Mouse (Mus musculus) neural tube, embryonic 15.5 days (tissue): ENCODE data around the gene Erbb3. TPM values are rescaled to one million over a fixed set of nuclear protein-coding genes. Genes with fewer than 3 reads are reported as not detected.
"Not testable (repeated sequence)": the region's sequence is repeated elsewhere in the genome, so short reads cannot be mapped to it uniquely, and the experiment has no call there.

Experiments
- ATAC-seq: fragments of 200-750 bp; cut with Nextera tagmentation; 2 replicates; pipeline ENCODE4 v1.8.0; 2017; ENCODE audit warnings: mild to moderate bottlenecking, moderate TSS enrichment, moderate library complexity; ENCODE audit not compliant: low FRiP score
- H3K27ac ChIP-seq: fragments of 300-500 bp; sonication (generic); replicated peaks from 2 replicates; pipeline ENCODE4 v1.5.1; 2015; ENCODE audit warnings: mild to moderate bottlenecking, inconsistent platforms
- H3K27me3 ChIP-seq: fragments of 300-500 bp; sonication (generic); replicated peaks from 2 replicates; pipeline ENCODE4 v1.6.1; 2015; ENCODE audit warnings: inconsistent platforms
- H3K36me3 ChIP-seq: fragments of 300-500 bp; sonication (generic); 2 replicates; pipeline ENCODE4 v1.6.1; 2015; ENCODE audit warnings: inconsistent platforms
- H3K4me1 ChIP-seq: fragments of 300-500 bp; sonication (generic); 2 replicates; pipeline ENCODE4 v1.6.1; 2015; ENCODE audit warnings: inconsistent platforms
- H3K4me2 ChIP-seq: fragments of 300-500 bp; sonication (generic); 2 replicates; pipeline ENCODE4 v1.6.1; 2015; ENCODE audit warnings: inconsistent platforms, mild to moderate bottlenecking, moderate library complexity
- H3K4me3 ChIP-seq: fragments of 300-500 bp; sonication (generic); replicated peaks from 2 replicates; pipeline ENCODE4 v1.5.1; 2015; ENCODE audit warnings: mild to moderate bottlenecking, inconsistent platforms
- H3K9ac ChIP-seq: fragments of 300-500 bp; sonication (generic); replicated peaks from 2 replicates; pipeline ENCODE4 v1.6.1; 2015; ENCODE audit warnings: mild to moderate bottlenecking, inconsistent platforms
- H3K9me3 ChIP-seq: fragments of 300-500 bp; sonication (generic); replicated peaks from 2 replicates; pipeline ENCODE4 v1.6.1; 2016; ENCODE audit warnings: inconsistent platforms
- WGBS: fragments of 180-500 bp; shearing (Covaris S2); methylation state at CpG from one replicate; pipeline ENCODE4 v1.1.7; 2015; ENCODE audit warnings: mixed read lengths; 5-methylcytosine and 5-hydroxymethylcytosine counted together
- polyA plus RNA-seq: library from polyadenylated mRNA; unstranded; fragments of >200 nt; fragmentation: Nextera tagmentation; extraction: Ambion mirVana; gene quantifications from 2 replicates; pipeline ENCODE4 v1.2.1, GENCODE M21; 2015

Gene Erbb3
- polyA plus RNA-seq: 3.1 and 6.6 TPM in 2 replicates

GRCm38 (mm10) chr10:128589464-128590192, at the start of gene Erbb3:
TSS of gene Erbb3 (minus strand) at chr10:128589652.
- no peaks in the 10 kb centered on the region for H3K9me3 ChIP-seq
- H3K4me3 ChIP-seq: peak within 1 kb of the TSS; percentile 56
- H3K27me3 ChIP-seq: peaks cover 41% of the 10 kb centered on the region
- peaks cover 19% of the 10 kb centered on the region for H3K4me1 ChIP-seq
- peak within 1 kb of the TSS; percentile 33; the same call in 1 of the 2 replicates for H3K27ac ChIP-seq
- H3K4me2 ChIP-seq: peak within 1 kb of the TSS; percentile 99
- no peak for ATAC-seq
- WGBS: 0% methylated on average over 43 of the region's 43 CpGs
- no peaks in the 10 kb centered on the region for H3K36me3 ChIP-seq
- H3K9ac ChIP-seq: peak within 1 kb of the TSS; percentile 44

- Histone ChIP-seq H3K4me2 (peak overlapping the region; percentile 35), H3K4me1 (peaks cover 9% of the 10 kb centered on the region), H3K9me3 (no peaks in the 10 kb centered on the region), H3K36me3 (peaks cover 85% of the 10 kb centered on the region), H3K4me3 (no peak overlapping the region), H3K27me3 (no peaks in the 10 kb centered on the region), H3K9ac (no peak overlapping the region), H3K27ac (no peak overlapping the region)
- ATAC-seq: no peak
- 12% methylated on average over 11 of the region's 11 CpGs for WGBS
Measured at GRCm38 (mm10) chr10:128637011-128637410, 47.6 kb upstream of the Erbb3 start.

GRCm38 (mm10) chr10:128636561-128636960, 47.1 kb upstream of the Erbb3 start:
- peaks cover 5% of the 10 kb centered on the region; the same call in 1 of the 2 replicates for H3K4me1 ChIP-seq
- ATAC-seq: no peak
- no peaks in the 10 kb centered on the region for H3K27me3 ChIP-seq
- 45% methylated on average over 6 of the region's 6 CpGs for WGBS
- no peak overlapping the region for H3K27ac ChIP-seq
- H3K4me3 ChIP-seq: no peak overlapping the region
- H3K4me2 ChIP-seq: peak overlapping the region; percentile 35; the same call in 1 of the 2 replicates
- peaks cover 81% of the 10 kb centered on the region for H3K36me3 ChIP-seq
- H3K9ac ChIP-seq: no peak overlapping the region
- no peaks in the 10 kb centered on the region for H3K9me3 ChIP-seq

GRCm38 (mm10) chr10:128635697-128636096, 46.2 kb upstream of the Erbb3 start:
- no peak for ATAC-seq
- no peaks in the 10 kb centered on the region for H3K9me3 ChIP-seq
- no peak overlapping the region for H3K9ac ChIP-seq
- no peak overlapping the region for H3K4me3 ChIP-seq
- 97% methylated on average over 13 of the region's 13 CpGs for WGBS
- no peak overlapping the region for H3K4me2 ChIP-seq
- H3K4me1 ChIP-seq: peaks cover 5% of the 10 kb centered on the region; the same call in 1 of the 2 replicates
- H3K36me3 ChIP-seq: peaks cover 73% of the 10 kb centered on the region
- no peak overlapping the region for H3K27ac ChIP-seq
- no peaks in the 10 kb centered on the region for H3K27me3 ChIP-seq

GRCm38 (mm10) chr10:128631571-128631970, 42.1 kb upstream of the Erbb3 start:
- H3K36me3 ChIP-seq: peaks cover 41% of the 10 kb centered on the region
- H3K9me3 ChIP-seq: no peaks in the 10 kb centered on the region
- no peak overlapping the region for H3K9ac ChIP-seq
- no peaks in the 10 kb centered on the region for H3K4me1 ChIP-seq
- H3K4me3 ChIP-seq: no peak overlapping the region
- H3K4me2 ChIP-seq: no peak overlapping the region
- no peak overlapping the region for H3K27ac ChIP-seq
- no peak for ATAC-seq
- WGBS: 32% methylated on average over 6 of the region's 6 CpGs
- H3K27me3 ChIP-seq: no peaks in the 10 kb centered on the region

GRCm38 (mm10) chr10:128630306-128630705, 40.9 kb upstream of the Erbb3 start:
- H3K4me2 ChIP-seq, H3K27me3 ChIP-seq, H3K27ac ChIP-seq, H3K9ac ChIP-seq, H3K9me3 ChIP-seq, H3K4me3 ChIP-seq, ATAC-seq, H3K4me1 ChIP-seq: not testable (repeated sequence)
- WGBS: 88% methylated on average over 5 of the region's 5 CpGs
- peaks cover 29% of the 10 kb centered on the region for H3K36me3 ChIP-seq

GRCm38 (mm10) chr10:128629746-128630145, 40.3 kb upstream of the Erbb3 start:
- no peak overlapping the region for H3K27ac ChIP-seq
- H3K4me2 ChIP-seq: no peak overlapping the region
- no peak overlapping the region for H3K9ac ChIP-seq
- no peak for ATAC-seq
- peaks cover 28% of the 10 kb centered on the region for H3K36me3 ChIP-seq
- H3K9me3 ChIP-seq: no peaks in the 10 kb centered on the region
- WGBS: 64% methylated on average over 2 of the region's 2 CpGs
- H3K4me3 ChIP-seq: no peak overlapping the region
- H3K4me1 ChIP-seq: peaks cover 10% of the 10 kb centered on the region
- H3K27me3 ChIP-seq: no peaks in the 10 kb centered on the region

- Histone ChIP-seq H3K4me3 (no peak overlapping the region), H3K9me3 (no peaks in the 10 kb centered on the region), H3K27ac (no peak overlapping the region), H3K4me1 (peaks cover 11% of the 10 kb centered on the region), H3K9ac (no peak overlapping the region), H3K36me3 (peaks cover 28% of the 10 kb centered on the region), H3K27me3 (no peaks in the 10 kb centered on the region), H3K4me2 (no peak overlapping the region)
- 89% methylated on average over 10 of the region's 10 CpGs for WGBS
- no peak for ATAC-seq
Measured at GRCm38 (mm10) chr10:128627398-128628317, 38.2 kb upstream of the Erbb3 start.

- 1% methylated on average over 40 of the region's 40 CpGs for WGBS
Measured at GRCm38 (mm10) chr10:128626311-128627310, 37.2 kb upstream of the Erbb3 start, which contains the start of gene Rps26. TSS of gene Rps26 (minus strand) at chr10:128626747.

GRCm38 (mm10) chr10:128625287-128625894, 35.9 kb upstream of the Erbb3 start:
- ATAC-seq: no peak
- WGBS: 51% methylated on average over 7 of the region's 7 CpGs
- H3K27me3 ChIP-seq: no peaks in the 10 kb centered on the region
- peaks cover 11% of the 10 kb centered on the region for H3K4me1 ChIP-seq
- peaks cover 26% of the 10 kb centered on the region for H3K36me3 ChIP-seq
- peak overlapping the region; percentile 82 for H3K4me2 ChIP-seq
- H3K27ac ChIP-seq: peak overlapping the region; percentile 83; the same call in 1 of the 2 replicates
- peak overlapping the region; percentile 91 for H3K4me3 ChIP-seq
- H3K9me3 ChIP-seq: no peaks in the 10 kb centered on the region
- peak overlapping the region; percentile 93 for H3K9ac ChIP-seq

More at GRCm38 (mm10) chr10:128626311-128627310, 37.2 kb upstream of the Erbb3 start, which contains the start of gene Rps26:
- H3K36me3 ChIP-seq: peaks cover 26% of the 10 kb centered on the region
- H3K27ac ChIP-seq: peak within 1 kb of the TSS; percentile 83
- peak; percentile 95 for ATAC-seq
- H3K9ac ChIP-seq: peak within 1 kb of the TSS; percentile 93
- H3K27me3 ChIP-seq: no peaks in the 10 kb centered on the region
- H3K9me3 ChIP-seq: no peaks in the 10 kb centered on the region
- H3K4me3 ChIP-seq: peak within 1 kb of the TSS; percentile 91
- peaks cover 11% of the 10 kb centered on the region for H3K4me1 ChIP-seq
- H3K4me2 ChIP-seq: peak within 1 kb of the TSS; percentile 82
